Mouse (Mus musculus) ES-Bruce4 (cell line): Measurements from ENCODE around the gene Tmc6.

Experiments used
- CTCF ChIP-seq: IDR thresholded peaks from one replicate; pipeline ENCODE4 v1.8.1; 2011; ENCODE audit warnings: low read depth, low read length
- EP300 ChIP-seq: IDR thresholded peaks from 2 replicates; pipeline ENCODE4 v1.6.1; 2011; ENCODE audit warnings: low read depth, low read length; ENCODE audit not compliant: insufficient read depth
- POLR2A ChIP-seq: IDR thresholded peaks from one replicate; pipeline ENCODE4 v1.8.1; 2011; ENCODE audit warnings: low read length; ENCODE audit not compliant: insufficient read depth

- no peak for TF ChIP-seq CTCF
- no peak for TF ChIP-seq POLR2A
- no peak for TF ChIP-seq EP300
Observed at GRCm38 (mm10) chr11:117768725-117769682, 13.0 kb downstream of the Tmc6 start.
